Mouse (Mus musculus): ENCODE data around the gene Zfp629. TPM values are rescaled to one million over a fixed set of nuclear protein-coding genes. Genes with fewer than 3 reads are reported as not detected.

Zfp629 gene
- polyA plus RNA-seq, 1 experiment = 5.2 TPM

GRCm38 (mm10) chr7:127564381-127565150 is 51.0 kb downstream of the Zfp629 start:
- no peak overlapping the region for H3K4me3 ChIP-seq (ENCODE audit: insufficient read depth, poor library complexity, severe bottlenecking)
- no peak overlapping the region for H3ac ChIP-seq (ENCODE audit: control insufficient read depth, insufficient read length, low read depth)
- H3K79me3 ChIP-seq (ENCODE audit: low read depth) = peaks cover 1% of the 10 kb centered on the region
- no peak for TF ChIP-seq CEBPB (IDR thresholded peaks at IDR 0.05; ENCODE audit: low read depth)
- no peak for TF ChIP-seq CTCF (IDR thresholded peaks at IDR 0.05; ENCODE audit: control insufficient read depth, insufficient read depth, insufficient read length)
- TF ChIP-seq USF1 (IDR thresholded peaks at IDR 0.05; ENCODE audit: low read depth) = no peak
- no peak for TF ChIP-seq FOSL1 (IDR thresholded peaks at IDR 0.05; ENCODE audit: insufficient read depth, low read length, poor library complexity, severe bottlenecking)
- no peak for TF ChIP-seq MYOD1 (IDR thresholded peaks at IDR 0.05; ENCODE audit: control insufficient read depth, insufficient read length, low read depth)
- no peak for TF ChIP-seq MAX (IDR thresholded peaks at IDR 0.05)
- TF ChIP-seq MYOG (IDR thresholded peaks at IDR 0.05; ENCODE audit: control insufficient read depth, extremely low read depth, insufficient read length) = no peak
- H3K36me3 ChIP-seq (ENCODE audit: control insufficient read depth, insufficient read depth) = peaks cover 50% of the 10 kb centered on the region
- no peaks in the 10 kb centered on the region for H3K79me2 ChIP-seq (ENCODE audit: control insufficient read depth, insufficient read depth)
- no peaks in the 10 kb centered on the region for H3K27me3 ChIP-seq (ENCODE audit: control insufficient read depth, insufficient read depth, insufficient read length)

- Histone ChIP-seq H3K36me3 (ENCODE audit: control insufficient read depth, insufficient read depth) (peaks cover 72% of the 10 kb centered on the region), H3K27me3 (ENCODE audit: control insufficient read depth, insufficient read depth, insufficient read length) (no peaks in the 10 kb centered on the region), H3K4me3 (ENCODE audit: insufficient read depth, poor library complexity, severe bottlenecking) (no peak within 1 kb of the TSS), H3ac (ENCODE audit: control insufficient read depth, insufficient read length, low read depth) (no peak within 1 kb of the TSS), H3K79me2 (ENCODE audit: control insufficient read depth, insufficient read depth) (no peaks in the 10 kb centered on the region), H3K79me3 (ENCODE audit: low read depth) (peaks cover 1% of the 10 kb centered on the region)
- TF ChIP-seq MYOD1 (IDR thresholded peaks at IDR 0.05; ENCODE audit: control insufficient read depth, insufficient read length, low read depth) (no peak), USF1 (IDR thresholded peaks at IDR 0.05; ENCODE audit: low read depth) (no peak), MYOG (IDR thresholded peaks at IDR 0.05; ENCODE audit: control insufficient read depth, extremely low read depth, insufficient read length) (no peak), CTCF (IDR thresholded peaks at IDR 0.05; ENCODE audit: control insufficient read depth, insufficient read depth, insufficient read length) (no peak), CEBPB (IDR thresholded peaks at IDR 0.05; ENCODE audit: low read depth) (no peak), FOSL1 (IDR thresholded peaks at IDR 0.05; ENCODE audit: insufficient read depth, low read length, poor library complexity, severe bottlenecking) (no peak), MAX (IDR thresholded peaks at IDR 0.05) (no peak)
Measured at GRCm38 (mm10) chr7:127561340-127561858, 54.2 kb downstream of the Zfp629 start, which contains the start of gene Tmem265. TSS of gene Tmem265 (plus strand) at chr7:127561390.

- H3K27me3 ChIP-seq (ENCODE audit: control insufficient read depth, insufficient read depth, insufficient read length) = no peaks in the 10 kb centered on the region
- no peak for TF ChIP-seq FOSL1 (IDR thresholded peaks at IDR 0.05; ENCODE audit: insufficient read depth, low read length, poor library complexity, severe bottlenecking)
- TF ChIP-seq MYOD1 (IDR thresholded peaks at IDR 0.05; ENCODE audit: control insufficient read depth, insufficient read length, low read depth) = no peak
- no peak for TF ChIP-seq CTCF (IDR thresholded peaks at IDR 0.05; ENCODE audit: control insufficient read depth, insufficient read depth, insufficient read length)
- TF ChIP-seq MYOG (IDR thresholded peaks at IDR 0.05; ENCODE audit: control insufficient read depth, extremely low read depth, insufficient read length) = no peak
- no peak for TF ChIP-seq MAX (IDR thresholded peaks at IDR 0.05)
- no peak for TF ChIP-seq USF1 (IDR thresholded peaks at IDR 0.05; ENCODE audit: low read depth)
- TF ChIP-seq CEBPB (IDR thresholded peaks at IDR 0.05; ENCODE audit: low read depth) = no peak
- no peak overlapping the region for H3ac ChIP-seq (ENCODE audit: control insufficient read depth, insufficient read length, low read depth)
- peaks cover 1% of the 10 kb centered on the region for H3K79me3 ChIP-seq (ENCODE audit: low read depth)
- no peaks in the 10 kb centered on the region for H3K79me2 ChIP-seq (ENCODE audit: control insufficient read depth, insufficient read depth)
- peaks cover 72% of the 10 kb centered on the region for H3K36me3 ChIP-seq (ENCODE audit: control insufficient read depth, insufficient read depth)
- no peak overlapping the region for H3K4me3 ChIP-seq (ENCODE audit: insufficient read depth, poor library complexity, severe bottlenecking)
Measured at GRCm38 (mm10) chr7:127560580-127560979, 55.0 kb downstream of the Zfp629 start.

Other genes with a start within 250 kb of the Zfp629 start
- gene Zfp747, start 239.7 kb downstream of the Zfp629 start, polyA plus RNA-seq (2012; fragmentation: generic; extraction: Trizol) = 5.1 TPM
- gene 9130019O22Rik, start 228.6 kb downstream of the Zfp629 start, polyA plus RNA-seq (2012; fragmentation: generic; extraction: Trizol) = 0.32 TPM
- gene E430018J23Rik, start 222.2 kb downstream of the Zfp629 start, polyA plus RNA-seq (2012; fragmentation: generic; extraction: Trizol) = 2.9 TPM
- 1.9 TPM for gene Zfp764, start 209.0 kb downstream of the Zfp629 start, polyA plus RNA-seq (2012; fragmentation: generic; extraction: Trizol)
- gene Zfp688, start 193.7 kb downstream of the Zfp629 start, polyA plus RNA-seq (2012; fragmentation: generic; extraction: Trizol) = 8.2 TPM
- 3.7 TPM for gene Zfp689, start 166.6 kb downstream of the Zfp629 start, polyA plus RNA-seq (2012; fragmentation: generic; extraction: Trizol)
- gene Prr14, start 156.2 kb downstream of the Zfp629 start, polyA plus RNA-seq (2012; fragmentation: generic; extraction: Trizol) = 28.6 TPM
- gene Fbrs, start 136.6 kb downstream of the Zfp629 start, polyA plus RNA-seq (2012; fragmentation: generic; extraction: Trizol) = 20.9 TPM
- 24.1 TPM for gene Srcap, start 103.8 kb downstream of the Zfp629 start, polyA plus RNA-seq (2012; fragmentation: generic; extraction: Trizol)
- gene Gm42715, start 96.2 kb downstream of the Zfp629 start, polyA plus RNA-seq (2012; fragmentation: generic; extraction: Trizol) = 14.9 TPM
- gene Tmem265, start 54.4 kb downstream of the Zfp629 start, polyA plus RNA-seq (2012; fragmentation: generic; extraction: Trizol) = not detected
- gene Phkg2, start 42.5 kb downstream of the Zfp629 start, polyA plus RNA-seq (2012; fragmentation: generic; extraction: Trizol) = 21.1 TPM
- 4.2 TPM for gene Ccdc189, start 27.2 kb downstream of the Zfp629 start, polyA plus RNA-seq (2012; fragmentation: generic; extraction: Trizol)
- 29.7 TPM for gene Rnf40, start 27.0 kb downstream of the Zfp629 start, polyA plus RNA-seq (2012; fragmentation: generic; extraction: Trizol)
- gene Bcl7c, start 93.1 kb upstream of the Zfp629 start, polyA plus RNA-seq (2012; fragmentation: generic; extraction: Trizol) = 132 TPM
- 9.2 TPM for gene Ctf1, start 96.9 kb upstream of the Zfp629 start, polyA plus RNA-seq (2012; fragmentation: generic; extraction: Trizol)
- 0.13 TPM for gene Ctf2, start 116.4 kb upstream of the Zfp629 start, polyA plus RNA-seq (2012; fragmentation: generic; extraction: Trizol)
- 26.9 TPM for gene Fbxl19, start 128.7 kb upstream of the Zfp629 start, polyA plus RNA-seq (2012; fragmentation: generic; extraction: Trizol)
- 15.0 TPM for gene Orai3, start 154.0 kb upstream of the Zfp629 start, polyA plus RNA-seq (2012; fragmentation: generic; extraction: Trizol)
- 20.9 TPM for gene Setd1a, start 160.9 kb upstream of the Zfp629 start, polyA plus RNA-seq (2012; fragmentation: generic; extraction: Trizol)
- gene Gm49388, start 169.8 kb upstream of the Zfp629 start, polyA plus RNA-seq (2012; fragmentation: generic; extraction: Trizol) = 1.4 TPM
- gene Hsd3b7, start 184.8 kb upstream of the Zfp629 start, polyA plus RNA-seq (2012; fragmentation: generic; extraction: Trizol) = 8.3 TPM
- 50.8 TPM for gene Stx4a, start 208.5 kb upstream of the Zfp629 start, polyA plus RNA-seq (2012; fragmentation: generic; extraction: Trizol)
- 0.01 TPM for gene Stx1b, start 208.8 kb upstream of the Zfp629 start, polyA plus RNA-seq (2012; fragmentation: generic; extraction: Trizol)

All from C2C12 (cell line).